Mouse (Mus musculus) lung, postnatal 14 days (tissue): ENCODE results near the gene Zpr1.
"Not testable (repeated sequence)": the region's sequence is repeated elsewhere in the genome, so short reads cannot be mapped to it uniquely, and the experiment has no call there.

ENCODE experiments used
- DNase-seq: peaks from one replicate; pipeline ENCODE4 v3.0.0; 2021

Zpr1 gene

DNA sequence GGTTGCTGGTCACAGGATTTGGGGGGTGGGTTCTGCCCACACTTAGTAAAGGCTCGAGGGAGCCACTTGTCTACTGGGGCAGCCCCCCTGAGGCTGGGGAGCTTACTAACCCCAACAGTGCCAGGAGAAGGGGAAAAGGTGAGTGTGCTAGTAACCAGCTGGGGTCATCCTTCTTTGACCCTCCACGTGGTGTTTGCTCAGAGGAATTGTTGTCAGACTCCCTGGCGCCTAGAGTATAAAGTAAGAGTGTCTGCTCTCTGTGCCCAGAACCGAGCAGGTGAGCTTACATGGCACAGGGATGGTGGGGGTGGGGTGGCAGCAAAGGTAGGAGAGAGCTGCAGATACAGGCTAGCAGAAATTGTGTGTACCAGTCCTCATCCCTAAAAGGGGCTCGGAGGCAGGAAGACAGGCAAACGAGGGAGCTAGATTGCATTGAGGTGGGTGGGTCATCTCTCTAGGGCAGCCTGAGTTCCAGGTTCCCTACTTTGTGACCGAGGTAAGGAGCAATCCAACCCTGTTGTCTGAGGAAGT, 4.5 kb upstream of the Zpr1 start, which contains the start of gene Apoa5:
Gene Apoa5, plus strand, starts transcription at position 291 of the 531 bp plus-strand sequence.
- DNase-seq = no peak

DNA sequence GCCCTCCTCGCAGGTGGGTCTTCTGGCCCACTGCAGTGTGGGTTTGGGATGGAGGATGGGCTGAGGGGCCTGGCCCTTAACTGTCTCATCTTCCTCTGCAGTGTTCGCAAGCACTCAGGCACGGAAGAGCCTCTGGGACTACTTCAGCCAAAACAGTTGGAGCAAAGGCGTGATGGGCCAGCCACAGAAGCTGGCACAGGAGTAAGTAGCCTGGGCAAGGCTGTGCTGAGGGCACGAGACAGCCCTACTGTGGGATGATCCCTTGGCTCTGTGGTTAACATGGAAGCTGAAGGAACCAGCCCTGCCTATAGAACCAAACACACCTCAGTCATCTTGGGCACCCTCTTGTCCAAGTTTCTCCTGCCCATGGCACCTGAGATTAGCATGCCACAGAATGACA, 3.7 kb upstream of the Zpr1 start:
- no peak for DNase-seq

DNA sequence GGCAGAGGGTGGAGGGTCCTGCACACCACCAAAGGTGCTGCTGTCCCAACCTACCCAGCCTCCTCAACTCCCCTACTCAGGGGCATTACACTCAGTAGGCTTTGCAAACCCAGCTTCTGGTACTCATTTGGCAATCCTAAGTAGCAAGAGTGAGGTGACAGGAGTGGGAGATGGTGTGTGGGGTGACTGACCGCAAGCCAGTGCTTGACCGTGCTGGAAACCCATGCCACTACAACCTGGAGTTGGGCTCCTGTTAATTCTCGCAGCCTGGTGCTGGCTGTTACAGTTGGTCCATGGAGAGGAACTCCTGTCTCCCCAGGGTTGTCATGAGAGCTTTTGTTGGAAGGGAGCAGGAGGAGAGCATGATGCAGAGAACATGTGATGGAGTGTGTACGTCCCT, 2.1 kb upstream of the Zpr1 start:
- DNase-seq = no peak

DNA sequence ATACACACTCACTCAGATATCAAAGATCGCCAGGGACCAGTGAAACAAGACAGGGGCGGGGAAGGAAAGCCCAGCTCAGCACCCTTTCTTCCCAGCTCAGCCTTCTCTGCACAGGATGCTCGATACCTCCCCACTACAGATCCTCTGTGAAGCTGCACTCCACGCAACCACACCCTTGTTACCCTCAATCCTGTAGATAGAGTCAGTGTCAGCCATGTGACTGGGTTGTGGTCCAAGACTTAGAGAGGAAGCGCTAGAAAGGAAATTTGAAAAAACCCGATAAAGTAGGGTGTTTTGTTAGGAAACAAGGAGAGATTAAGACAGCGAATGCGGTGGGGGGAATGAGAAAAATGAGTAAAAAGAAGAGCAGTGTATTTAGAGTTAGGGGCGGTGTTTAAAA, 794 bp upstream of the Zpr1 start:
- no peak for DNase-seq

DNA sequence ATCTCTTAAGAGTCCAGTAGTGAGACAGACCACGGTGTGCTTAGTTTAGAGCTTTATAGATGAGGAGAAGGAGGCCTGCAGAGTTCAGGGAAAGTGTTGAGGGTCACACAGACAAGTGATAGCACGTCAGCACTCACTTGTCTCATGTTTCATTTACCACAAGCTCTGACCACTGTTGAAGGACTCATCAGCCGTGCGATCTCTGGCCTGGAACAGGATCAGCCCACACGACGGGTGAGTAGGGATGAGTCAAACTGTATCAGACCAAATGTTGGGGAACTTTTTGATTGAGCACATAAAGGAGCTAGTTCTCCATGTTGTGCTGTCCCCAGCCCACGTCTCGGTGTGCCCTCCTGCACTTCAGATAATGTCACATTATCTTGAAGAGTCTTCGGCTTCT, 1.6 kb downstream of the Zpr1 start:
- no peak for DNase-seq

DNA sequence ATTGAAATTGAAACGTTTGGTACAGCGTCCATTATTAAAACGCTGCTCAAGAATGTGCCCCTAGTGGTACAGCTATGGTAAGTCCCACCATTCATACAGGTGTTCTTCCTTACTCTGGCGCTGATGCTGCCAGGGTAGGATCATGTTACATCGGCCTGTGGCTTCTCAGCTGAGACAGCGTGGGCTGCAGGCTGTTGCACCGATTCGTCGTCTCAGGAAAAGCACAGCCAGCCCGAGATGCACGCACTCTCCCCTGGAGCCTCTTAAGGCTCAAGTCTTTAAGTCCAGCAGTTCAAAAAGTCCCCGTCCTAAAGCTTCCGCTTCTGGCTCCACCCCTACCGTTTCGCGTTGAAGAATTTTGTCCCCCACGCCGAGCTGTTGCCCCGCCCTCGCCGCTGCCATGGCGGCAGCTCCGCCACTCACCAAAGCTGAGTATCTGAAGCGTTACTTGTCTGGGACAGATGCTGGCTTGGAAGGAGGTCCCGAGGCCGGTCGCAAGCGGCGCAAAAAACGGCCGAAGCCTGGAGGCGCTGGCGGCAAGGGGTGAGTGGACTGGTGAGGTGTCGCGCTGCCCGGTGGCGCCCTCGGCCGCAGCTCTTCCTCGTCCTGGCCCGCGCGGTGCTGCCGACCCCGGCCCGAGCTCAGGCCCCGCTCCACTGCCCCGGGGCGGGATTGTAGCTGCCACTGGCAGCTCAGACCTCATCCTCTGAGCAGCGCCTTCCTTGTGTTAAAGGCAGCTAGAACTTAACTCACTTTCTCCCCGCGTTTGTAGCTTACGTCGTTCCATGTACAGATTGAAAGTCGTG, 10.0 kb downstream of the Zpr1 start, which contains the start of gene Bud13:
Gene Bud13, plus strand, starts transcription at position 378 of the 806 bp plus-strand sequence.
- peak; percentile 97 for DNase-seq

DNA sequence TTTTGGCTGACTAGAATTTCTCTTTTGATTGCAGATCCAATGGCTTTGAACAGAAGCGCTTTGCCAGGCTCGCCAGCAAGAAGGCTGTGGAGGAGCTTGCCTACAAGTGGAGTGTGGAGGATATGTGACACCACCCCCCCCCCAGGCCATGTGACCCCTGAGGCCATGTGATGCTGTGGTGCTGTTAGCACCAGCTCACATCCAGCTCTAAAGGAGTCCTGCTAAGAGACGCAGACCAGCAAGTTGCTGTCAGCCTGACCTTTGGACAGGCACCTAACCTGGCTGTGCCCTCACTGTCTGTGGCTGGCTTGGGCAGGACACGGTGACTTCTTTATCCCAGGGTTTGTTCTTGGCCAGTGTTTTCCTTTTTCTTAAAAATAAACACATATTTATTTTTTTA, 25.5 kb downstream of the Zpr1 start:
- DNase-seq = no peak

DNA sequence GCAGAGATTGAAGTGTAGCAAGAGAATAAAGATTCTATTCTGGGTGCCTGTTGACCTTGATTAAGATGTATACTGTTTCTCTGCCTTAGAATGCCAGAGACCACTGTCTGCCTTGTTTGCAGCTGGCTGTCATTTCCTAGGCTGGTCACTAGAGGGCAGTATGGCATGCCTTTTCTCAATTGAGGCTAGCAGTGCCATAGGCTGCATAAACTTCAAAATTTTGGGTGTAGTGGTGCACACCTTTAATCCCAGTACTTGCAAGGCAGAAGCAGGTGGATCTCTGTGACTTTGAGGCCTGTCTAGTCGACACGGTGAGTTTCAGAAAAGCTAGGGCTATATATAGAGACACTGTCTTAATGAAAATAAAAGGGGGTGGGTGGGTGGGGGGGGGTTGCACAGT, 29.3 kb downstream of the Zpr1 start:
- peak; percentile 52 for DNase-seq

DNA sequence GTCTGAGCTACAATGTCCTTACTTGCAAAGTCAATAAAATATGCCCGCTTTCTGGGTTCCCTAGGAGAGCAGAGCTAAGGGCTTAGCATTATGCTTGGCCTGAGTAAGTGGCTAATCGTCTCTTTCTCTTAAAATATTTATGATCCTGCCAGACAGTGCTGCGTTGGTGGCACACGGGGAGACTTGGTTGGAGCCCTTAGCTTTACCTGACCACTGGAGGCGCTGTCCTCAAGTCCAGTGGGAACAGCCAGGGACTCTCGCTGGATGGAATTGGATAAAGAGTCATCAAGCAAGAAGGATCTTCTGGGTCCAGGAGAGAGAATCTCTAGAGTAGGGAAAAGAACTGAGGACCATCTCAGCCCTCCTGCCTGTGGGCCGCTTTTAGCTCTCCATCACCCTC, 36.3 kb downstream of the Zpr1 start:
- DNase-seq = peak; percentile 7

DNA sequence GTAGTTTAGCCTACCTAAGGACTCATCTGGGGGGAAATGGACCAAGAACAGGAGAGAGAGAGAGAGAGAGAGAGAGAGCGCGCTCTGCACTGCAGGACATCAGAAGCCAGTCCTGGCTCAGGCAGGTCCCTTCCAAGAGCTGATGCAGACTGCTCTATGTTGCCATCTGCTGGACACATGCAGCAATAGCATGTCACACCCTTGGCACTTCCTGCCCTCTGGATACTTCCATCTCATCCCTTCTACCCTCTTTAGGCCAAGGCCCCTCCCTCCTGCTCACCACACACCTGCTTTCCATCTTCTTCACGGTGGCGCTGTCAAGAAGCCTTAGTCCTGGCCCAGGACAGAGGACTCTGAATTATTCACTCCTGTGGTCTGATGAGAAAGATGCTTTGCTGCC, 41.6 kb downstream of the Zpr1 start:
- DNase-seq = peak; percentile 71

DNA sequence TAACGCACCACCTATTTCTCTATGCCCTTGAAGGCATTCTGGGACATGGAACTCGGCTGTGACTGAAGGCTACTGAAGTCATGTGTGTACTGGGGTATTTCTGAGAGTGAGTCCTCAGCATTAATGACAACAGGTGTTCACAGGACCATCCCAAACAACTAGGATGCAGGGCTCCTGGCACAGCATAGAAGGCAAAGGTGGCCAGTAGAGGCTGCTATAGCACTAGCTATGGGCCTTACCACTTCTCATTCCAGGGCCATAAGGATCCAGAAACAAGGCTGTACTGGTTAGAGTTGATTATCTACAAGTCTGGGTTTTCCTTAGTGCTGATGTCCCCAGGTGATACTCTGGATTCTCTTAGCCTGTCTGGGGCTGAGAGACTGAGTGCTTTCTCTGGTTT, 42.1 kb downstream of the Zpr1 start:
- no peak for DNase-seq

DNA sequence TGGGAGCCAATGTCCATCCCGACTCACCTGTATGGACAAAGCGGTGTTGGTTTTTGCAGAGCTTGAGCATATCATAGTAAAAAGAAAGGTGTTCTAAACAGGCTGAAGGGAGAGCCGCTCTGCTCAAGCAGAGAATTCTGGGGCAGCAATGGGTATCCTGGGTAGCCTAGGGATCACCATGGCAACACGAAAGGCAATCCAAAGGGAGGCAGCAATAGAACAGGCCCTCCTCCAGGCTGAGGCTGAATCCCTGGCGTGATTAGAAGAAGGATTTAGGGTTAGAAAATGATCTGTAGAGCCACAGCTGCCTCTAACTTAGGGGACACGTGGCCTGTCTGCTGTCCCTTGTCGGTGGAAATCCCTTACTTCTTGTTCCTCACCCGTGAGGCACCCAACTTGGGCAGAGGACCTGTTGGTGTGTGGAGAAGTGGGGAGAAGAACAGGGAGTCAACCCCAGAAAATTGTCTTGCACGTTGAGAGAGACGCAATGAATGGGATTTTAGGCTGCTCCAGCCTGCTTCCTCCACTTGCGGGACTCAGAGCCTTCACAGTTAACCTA, 43.0 kb downstream of the Zpr1 start:
- DNase-seq = no peak

DNA sequence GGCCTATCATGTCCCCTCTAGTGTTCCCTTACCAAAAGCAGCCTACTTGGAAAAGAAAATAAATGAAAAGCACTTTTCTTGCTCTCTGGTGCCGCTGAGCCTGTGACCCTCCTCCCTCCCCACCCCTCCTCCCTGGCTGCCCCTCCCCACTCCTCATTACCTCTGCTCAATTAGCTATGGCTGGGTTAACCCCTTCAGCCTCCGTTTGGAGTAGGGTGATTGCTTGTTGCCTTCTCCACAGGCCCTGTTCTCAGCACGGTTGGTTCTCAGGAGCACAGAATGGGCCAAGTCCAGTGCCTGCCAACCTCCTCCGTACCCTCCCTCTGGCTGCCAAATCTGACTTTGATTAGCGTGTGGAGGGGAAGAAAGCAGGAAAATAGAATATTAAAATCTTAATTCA, 43.5 kb downstream of the Zpr1 start:
- DNase-seq = no peak

DNA sequence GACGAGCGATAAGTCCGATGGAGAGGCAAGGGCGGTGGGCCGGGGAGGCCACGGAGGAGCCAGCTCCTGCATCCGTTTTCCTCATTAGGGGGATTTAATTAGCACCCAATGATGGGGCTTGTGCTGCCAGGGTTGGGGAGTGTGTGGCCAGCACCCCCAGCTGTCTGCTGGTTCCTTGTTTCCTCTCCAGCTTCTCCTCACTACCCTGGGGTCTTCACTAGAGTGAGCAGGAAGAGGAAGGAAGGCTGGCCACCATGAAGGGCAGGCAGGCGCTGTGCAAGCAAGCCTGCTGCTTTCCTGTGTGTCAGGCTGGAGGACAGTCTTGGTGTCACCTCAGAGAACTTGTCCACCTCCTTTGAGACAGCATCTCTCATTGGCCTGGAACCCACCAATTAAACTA, 44.0 kb downstream of the Zpr1 start:
- no peak for DNase-seq

DNA sequence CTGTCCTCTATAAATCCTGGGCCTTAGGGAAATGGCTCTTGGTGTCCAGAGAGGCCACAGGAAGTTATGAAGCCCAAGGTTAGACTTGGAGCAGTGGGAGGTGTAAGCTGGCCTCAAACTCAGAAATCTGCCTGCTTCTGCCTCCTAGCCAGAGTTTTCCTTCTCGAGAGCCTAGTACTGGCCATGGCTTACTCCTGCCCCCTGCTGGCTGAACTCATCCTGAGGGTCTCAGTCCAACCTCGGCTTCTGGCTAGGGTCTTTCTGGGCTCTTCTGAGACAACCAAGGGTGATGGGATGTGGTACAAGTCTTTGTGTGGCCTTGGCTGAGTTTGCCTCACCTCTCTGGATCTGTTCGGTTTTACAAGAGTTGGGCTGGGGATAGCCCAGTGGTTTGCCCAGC, 45.1 kb downstream of the Zpr1 start:
- no peak for DNase-seq

DNA sequence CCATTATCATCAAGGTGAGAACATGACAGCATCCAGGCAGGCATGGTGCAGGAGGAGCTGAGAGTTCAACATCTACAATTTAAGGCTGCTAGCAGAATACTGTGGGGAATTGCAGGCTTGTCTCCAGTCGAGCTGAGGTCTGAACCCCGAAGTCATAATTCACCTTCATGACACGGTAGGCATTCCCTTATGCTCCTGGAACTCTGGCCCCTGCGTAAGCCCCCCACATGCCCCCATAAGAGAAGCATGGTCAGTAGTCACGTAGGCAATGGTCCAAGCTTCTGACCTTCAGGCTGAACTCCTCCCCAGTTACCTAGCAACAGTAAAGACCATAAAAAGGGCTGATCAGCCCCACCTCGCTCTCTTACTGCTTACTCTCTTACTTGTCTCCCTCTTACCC, 47.0 kb downstream of the Zpr1 start, which contains the start of gene 4931429L15Rik:
Gene 4931429L15Rik, minus strand, starts transcription at position 101 of the 400 bp plus-strand sequence.
- not testable (repeated sequence) for DNase-seq

DNA sequence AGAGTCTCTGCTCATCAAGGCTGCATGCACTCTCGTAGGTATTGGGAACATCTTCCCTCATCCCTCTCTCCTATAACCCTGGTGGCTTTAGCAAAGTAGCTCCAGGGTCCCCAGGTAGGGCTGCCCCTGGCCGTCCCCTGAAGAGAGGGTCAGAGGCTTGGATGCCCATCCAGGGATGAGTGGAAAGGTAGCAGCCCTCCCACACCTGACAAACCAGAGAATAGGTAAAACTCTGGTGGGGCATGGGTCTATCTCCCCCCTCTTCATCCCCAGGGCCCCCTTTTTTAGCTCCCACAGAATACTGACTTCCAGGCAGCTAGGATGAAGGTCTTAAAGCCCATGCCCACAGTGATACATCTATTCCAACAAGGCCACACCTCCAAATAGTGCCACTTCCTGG, 47.6 kb downstream of the Zpr1 start:
- DNase-seq = no peak

DNA sequence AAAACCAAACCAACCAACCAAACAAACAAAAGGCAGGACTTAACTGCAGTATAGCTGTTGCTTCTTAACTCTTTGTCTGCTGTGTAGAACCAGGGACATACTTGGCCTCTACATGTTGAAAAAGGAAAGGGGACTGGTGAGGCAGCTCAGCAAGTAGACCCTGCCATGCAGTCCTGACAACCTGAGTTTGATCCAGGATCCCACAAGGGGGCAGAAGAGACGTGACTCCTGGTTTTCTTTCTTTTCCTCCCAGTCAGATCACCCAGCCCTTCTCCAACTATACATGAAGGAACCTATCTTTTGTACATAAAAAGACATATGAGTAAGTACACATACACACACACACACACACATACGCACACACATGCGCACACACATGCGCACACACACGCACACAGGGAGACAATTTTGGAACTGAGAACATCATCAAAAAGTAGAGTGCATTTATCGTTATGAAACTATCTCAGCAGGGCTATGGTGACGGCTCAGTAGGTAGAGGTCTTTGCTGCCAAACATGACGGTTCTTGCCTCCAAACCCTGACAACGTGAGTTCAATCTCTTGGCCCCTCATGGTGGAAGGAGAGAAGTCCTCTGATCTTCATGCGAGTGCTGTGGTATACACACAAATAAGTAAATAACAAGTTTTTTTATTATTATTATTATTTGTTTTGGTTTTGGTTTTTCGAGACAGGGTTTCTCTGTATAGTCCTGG, 54.0 kb downstream of the Zpr1 start:
- DNase-seq = no peak

DNA sequence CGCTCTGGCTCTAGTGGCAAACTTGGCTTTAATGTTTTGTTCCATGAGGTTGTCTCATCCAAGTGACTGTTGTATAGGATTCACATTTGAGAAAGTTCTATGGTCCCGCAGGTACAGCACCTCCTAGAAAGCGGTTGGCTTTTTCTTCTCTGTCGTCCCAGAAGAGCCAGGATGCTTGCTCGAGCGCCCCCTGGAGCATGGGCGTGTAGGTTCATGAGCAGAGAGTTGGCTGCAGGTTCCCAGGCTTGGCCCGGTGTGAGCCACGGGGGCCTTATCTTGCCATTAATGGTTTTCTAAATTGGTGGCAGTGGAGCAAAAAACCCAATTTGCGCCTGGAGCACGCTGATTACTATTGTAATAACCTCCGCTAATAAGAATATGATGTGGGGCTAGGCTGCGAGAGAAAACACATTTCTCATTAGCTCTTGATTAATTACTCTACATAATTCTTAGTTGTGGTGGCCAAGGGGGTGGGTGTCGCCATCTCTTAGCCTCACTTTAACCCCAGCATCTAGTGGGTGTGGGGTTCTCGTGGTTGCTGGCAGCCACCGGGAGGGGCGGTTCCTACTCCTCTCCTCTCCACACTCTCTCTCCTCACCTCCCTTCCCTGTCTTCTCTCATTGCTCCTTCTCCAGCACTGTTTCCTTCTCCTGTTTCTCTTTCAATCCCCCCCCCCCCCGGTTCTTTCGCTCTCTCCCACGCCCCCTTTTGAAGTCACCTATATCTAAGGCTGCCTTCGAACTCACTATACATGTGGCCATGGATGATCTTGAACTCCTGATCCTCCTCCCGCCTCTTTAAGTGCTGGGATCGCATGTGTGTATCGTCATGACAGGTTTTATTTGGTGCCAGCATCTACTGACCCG, 55.1 kb downstream of the Zpr1 start:
- DNase-seq = no peak

DNA sequence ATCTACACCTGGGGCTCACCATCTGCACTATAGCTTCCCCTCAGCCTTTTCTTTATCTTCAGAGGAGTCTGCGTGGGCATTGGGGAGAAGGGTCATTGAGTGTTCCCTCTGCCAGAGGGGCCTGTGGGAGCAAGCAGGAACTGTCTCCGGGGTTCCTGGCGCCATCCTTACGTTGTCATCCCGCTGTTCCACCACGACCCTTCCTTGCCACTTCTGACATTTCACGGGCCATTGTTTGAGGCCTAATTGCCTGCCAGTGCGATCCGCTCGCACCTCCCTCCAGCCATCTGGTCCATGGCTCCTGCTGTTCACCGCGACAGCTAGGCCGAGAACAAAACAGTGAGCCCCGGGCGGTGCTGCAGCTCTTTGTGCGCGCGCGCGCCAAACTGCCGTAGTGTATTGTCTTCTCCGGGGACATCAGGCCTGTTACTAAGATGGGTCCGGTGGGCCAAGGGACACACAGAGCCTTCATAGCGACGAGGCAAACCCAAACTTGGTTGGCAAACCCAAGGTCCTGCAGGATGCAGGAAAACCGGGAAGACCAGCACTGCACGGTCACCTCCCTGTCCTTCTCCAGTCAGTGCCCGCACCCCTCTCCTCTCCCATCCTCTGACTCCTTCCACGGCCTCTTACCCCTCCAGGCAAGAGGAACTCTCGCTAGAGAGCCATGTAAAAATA, 55.8 kb downstream of the Zpr1 start:
- DNase-seq = no peak

DNA sequence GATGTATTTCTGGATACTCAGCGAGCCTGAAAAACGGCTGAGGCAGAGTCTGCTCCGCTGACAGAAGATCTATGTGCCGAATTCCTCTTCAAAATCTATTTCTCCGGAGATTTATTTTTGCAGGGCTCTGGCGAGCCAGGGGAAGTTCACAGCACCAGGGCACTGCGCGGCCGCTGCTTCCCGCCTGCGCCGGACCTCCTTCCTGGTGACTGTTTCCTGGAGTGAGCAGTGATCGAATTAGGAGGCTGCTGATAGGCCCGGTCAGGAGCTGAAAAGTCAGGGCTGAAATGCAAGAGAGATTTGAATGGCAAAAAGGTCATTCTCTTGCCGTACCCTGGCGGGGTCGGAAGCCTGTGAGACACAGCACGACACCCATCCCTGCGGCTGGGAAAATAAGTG, 56.4 kb downstream of the Zpr1 start:
- no peak for DNase-seq
